Mouse (Mus musculus) intestine, embryonic 16.5 days (tissue): ENCODE data around the gene Gmip. TPM values are rescaled to one million over a fixed set of nuclear protein-coding genes. Genes with fewer than 3 reads are reported as not detected.

Source experiments
- ATAC-seq: fragments of 200-750 bp; cut with Nextera tagmentation; 2 replicates; pipeline ENCODE4 v1.8.0; 2017; ENCODE audit warnings: moderate TSS enrichment, moderate library complexity
- H3K27ac ChIP-seq: fragments of 300-500 bp; sonication (generic); 2 replicates; pipeline ENCODE4 v1.5.1; 2014; ENCODE audit warnings: mild to moderate bottlenecking, low read length
- H3K27me3 ChIP-seq: fragments of 300-500 bp; sonication (generic); replicated peaks from 2 replicates; pipeline ENCODE4 v1.6.1; 2014; ENCODE audit warnings: low read length, control low read depth, mixed read lengths; ENCODE audit not compliant: control insufficient read depth, insufficient read depth
- H3K36me3 ChIP-seq: fragments of 300-500 bp; sonication (generic); 2 replicates; pipeline ENCODE4 v1.6.1; 2014; ENCODE audit warnings: low read length, control low read depth; ENCODE audit not compliant: control insufficient read depth, insufficient read depth
- H3K4me1 ChIP-seq: fragments of 300-500 bp; sonication (generic); 2 replicates; pipeline ENCODE4 v1.6.1; 2014; ENCODE audit warnings: low read length, control low read depth, mixed read lengths; ENCODE audit not compliant: control insufficient read depth, insufficient read depth
- H3K4me2 ChIP-seq: fragments of 300-500 bp; sonication (generic); 2 replicates; pipeline ENCODE4 v1.6.1; 2014; ENCODE audit warnings: low read depth, low read length, control low read depth
- H3K4me3 ChIP-seq: fragments of 300-500 bp; sonication (generic); 2 replicates; pipeline ENCODE4 v1.5.1; 2014; ENCODE audit warnings: mild to moderate bottlenecking, low read length
- H3K9ac ChIP-seq: fragments of 300-500 bp; sonication (generic); 2 replicates; pipeline ENCODE4 v1.6.1; 2014; ENCODE audit warnings: low read depth, low read length
- H3K9me3 ChIP-seq: fragments of 300-500 bp; sonication (generic); 2 replicates; pipeline ENCODE4 v1.6.1; 2016; ENCODE audit warnings: low read length, control low read depth; ENCODE audit not compliant: control insufficient read depth
- WGBS: fragments of 180-500 bp; shearing (Covaris S2); extraction: QIAGEN DNeasy Blood & Tissue Kit; methylation state at CpG from one replicate; pipeline ENCODE4 v1.1.7; 2014; 5-methylcytosine and 5-hydroxymethylcytosine counted together
- polyA plus RNA-seq: library from polyadenylated mRNA; unstranded; fragments of >200 nt; fragmentation: Nextera tagmentation; extraction: Ambion mirVana; gene quantifications from 2 replicates; pipeline ENCODE4 v1.2.1, GENCODE M21; 2015

Gmip gene
- polyA plus RNA-seq, 1 experiment from 2014 or later = 8.2 TPM

DNA sequence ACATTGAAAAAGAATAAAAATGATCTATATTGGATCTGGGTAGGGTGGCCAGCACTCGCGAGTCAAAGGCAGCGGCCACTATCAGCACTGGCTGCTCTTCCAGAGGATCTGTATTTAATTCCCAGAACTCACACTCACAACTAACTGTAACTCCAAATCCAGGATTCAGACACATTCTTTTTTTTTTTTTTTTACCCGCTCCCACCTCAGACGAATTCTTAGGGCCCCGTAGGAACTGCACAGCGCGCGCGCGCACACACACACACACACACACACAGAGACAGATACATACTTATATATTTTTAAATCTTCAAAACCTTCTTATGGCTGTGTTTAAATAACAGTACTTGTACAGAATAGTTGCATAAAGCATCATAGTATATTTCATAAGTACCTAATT lies 18.1 kb upstream of the Gmip start:
- H3K27me3 ChIP-seq = no peaks in the 10 kb centered on the region
- peak overlapping the region; percentile 100 for H3K4me3 ChIP-seq
- 24% methylated on average over 11 of the region's 11 CpGs for WGBS
- H3K9me3 ChIP-seq = no peaks in the 10 kb centered on the region
- peak overlapping the region; percentile 61 for H3K4me2 ChIP-seq
- peak overlapping the region; percentile 90 for H3K27ac ChIP-seq
- peaks cover 19% of the 10 kb centered on the region for H3K4me1 ChIP-seq
- no peaks in the 10 kb centered on the region for H3K36me3 ChIP-seq
- H3K9ac ChIP-seq = peak overlapping the region; percentile 94
- ATAC-seq = peak; percentile 20

DNA sequence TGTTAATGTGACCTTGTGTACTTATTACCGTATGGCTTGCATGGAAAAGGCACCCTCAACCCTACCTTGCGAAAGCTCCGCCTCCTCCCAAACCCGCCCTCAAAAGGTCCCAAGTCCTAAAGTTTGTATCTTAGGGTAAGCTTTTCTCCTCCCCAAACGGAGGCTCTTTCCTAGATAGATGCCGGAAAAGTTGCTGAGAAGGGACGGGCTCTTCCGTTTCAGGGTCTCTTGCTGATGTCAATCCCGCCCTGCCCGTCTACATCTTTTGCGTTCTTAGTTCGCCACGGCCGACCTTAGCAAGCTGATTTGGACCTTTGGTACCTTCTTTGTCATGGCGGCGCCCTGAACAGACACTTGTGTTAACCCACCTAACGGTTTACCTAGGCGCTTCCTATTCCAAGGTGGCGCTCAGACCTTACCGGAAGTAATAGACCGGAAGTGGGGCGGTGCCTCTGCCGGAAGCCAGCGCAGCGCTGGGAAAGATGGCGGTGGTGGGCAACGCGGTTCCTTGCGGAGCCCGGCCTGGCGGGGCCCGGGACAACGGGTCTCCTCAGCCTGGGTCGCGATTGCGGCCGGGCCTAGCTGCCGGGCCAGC lies 17.6 kb upstream of the Gmip start, which contains the start of the genes Atp13a1 and Zfp866:
Gene Atp13a1 (plus strand): TSS at position 391 of the 595 bp plus-strand sequence.
Gene Zfp866 (minus strand): TSS at position 406 of the 595 bp plus-strand sequence.
- Histone ChIP-seq H3K27ac (peak within 1 kb of the TSS; percentile 90), H3K9me3 (no peaks in the 10 kb centered on the region), H3K4me2 (peak within 1 kb of the TSS; percentile 62), H3K36me3 (0 out of 2 replicates have a peak, but pooled peaks cover under 1% of the 10 kb centered on the region), H3K27me3 (no peaks in the 10 kb centered on the region), H3K9ac (peak within 1 kb of the TSS; percentile 94), H3K4me1 (peaks cover 19% of the 10 kb centered on the region), H3K4me3 (peak within 1 kb of the TSS; percentile 100)
- ATAC-seq = peak; percentile 97
- WGBS = under 1% methylated on average over 38 of the region's 38 CpGs

DNA sequence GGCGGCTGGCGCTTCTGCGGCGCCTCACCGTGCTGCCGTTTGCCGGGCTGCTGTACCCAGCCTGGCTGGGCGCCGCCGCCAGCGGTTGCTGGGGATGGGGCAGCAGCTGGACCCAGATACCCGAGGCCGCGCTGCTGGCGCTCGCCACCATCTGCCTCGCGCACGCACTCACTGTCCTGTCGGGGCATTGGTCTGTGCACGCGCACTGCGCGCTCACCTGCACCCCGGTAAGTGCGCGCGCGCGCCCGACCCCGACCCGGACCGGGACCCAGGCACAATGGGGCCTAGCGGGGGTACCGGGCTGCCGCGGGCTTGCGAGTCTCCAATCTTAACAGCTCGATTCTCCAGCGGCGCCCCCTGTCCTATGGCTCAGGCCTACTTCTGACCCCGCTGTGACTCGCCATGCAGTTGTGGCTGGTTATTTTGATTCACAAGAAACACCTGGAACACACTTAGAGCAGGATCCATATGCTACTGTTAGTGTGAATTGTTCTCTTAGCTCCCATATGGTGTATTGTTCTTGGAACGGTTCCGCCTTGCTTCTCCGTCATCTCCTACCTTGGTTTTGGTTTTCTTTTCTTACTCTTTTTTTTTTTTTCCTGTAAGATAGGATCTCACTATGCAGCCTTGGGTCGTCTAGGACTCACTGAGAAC lies 16.9 kb upstream of the Gmip start:
- Histone ChIP-seq H3K9me3 (no peaks in the 10 kb centered on the region), H3K4me3 (peak overlapping the region; percentile 100), H3K27ac (peak overlapping the region; percentile 90), H3K27me3 (no peaks in the 10 kb centered on the region), H3K36me3 (0 out of 2 replicates have a peak, but pooled peaks cover 7% of the 10 kb centered on the region), H3K4me2 (peak overlapping the region; percentile 62), H3K4me1 (peaks cover 19% of the 10 kb centered on the region), H3K9ac (peak overlapping the region; percentile 94)
- peak; percentile 76 for ATAC-seq
- under 1% methylated on average over 48 of the region's 48 CpGs for WGBS

DNA sequence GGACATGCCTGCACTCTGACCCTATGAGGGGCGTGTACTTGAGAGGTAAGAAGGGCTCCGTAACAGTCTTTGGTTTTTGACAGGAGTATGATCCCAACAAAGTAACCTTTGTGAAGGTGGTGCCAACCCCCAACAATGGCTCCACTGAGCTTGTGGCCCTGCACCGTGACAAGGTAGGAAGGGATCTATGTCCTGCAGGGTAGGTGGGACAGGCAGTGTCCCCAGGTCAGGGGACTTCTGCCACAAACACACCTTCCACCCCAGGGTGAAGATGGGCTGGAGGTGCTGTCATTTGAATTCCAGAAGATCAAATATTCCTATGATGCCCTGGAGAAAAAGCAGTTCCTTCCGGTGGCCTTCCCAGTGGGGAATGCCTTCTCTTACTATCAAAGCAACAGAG lies 14.8 kb upstream of the Gmip start:
- Histone ChIP-seq H3K9ac (no peak overlapping the region), H3K27me3 (no peaks in the 10 kb centered on the region), H3K36me3 (peaks cover 20% of the 10 kb centered on the region), H3K4me3 (no peak overlapping the region), H3K4me2 (no peak overlapping the region), H3K27ac (no peak overlapping the region), H3K9me3 (no peaks in the 10 kb centered on the region), H3K4me1 (peaks cover 19% of the 10 kb centered on the region)
- 92% methylated on average over 4 of the region's 4 CpGs for WGBS
- no peak for ATAC-seq

DNA sequence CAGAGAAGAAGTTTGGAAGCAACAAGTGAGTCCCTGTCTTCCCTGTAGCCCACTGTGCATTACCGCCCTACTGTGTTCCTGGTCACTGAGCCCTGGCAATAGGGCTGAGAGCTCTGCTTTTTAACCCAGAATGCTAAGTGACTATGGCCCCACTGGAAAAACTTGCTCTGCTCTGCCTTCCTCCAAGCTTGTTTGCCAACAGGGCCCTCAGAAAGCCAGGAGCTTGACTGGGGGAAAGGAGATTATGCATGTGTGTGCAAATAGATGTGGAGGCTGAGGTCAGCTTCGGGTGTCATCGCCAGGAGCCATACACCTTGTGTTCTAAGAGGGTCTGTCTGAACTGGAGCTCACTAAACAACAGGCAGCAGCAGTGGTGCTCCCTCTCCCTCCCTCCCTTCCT lies 14.4 kb upstream of the Gmip start:
- WGBS = 83% methylated on average over 3 of the region's 3 CpGs
- no peak overlapping the region for H3K4me2 ChIP-seq
- H3K4me3 ChIP-seq = no peak overlapping the region
- H3K4me1 ChIP-seq = peaks cover 19% of the 10 kb centered on the region
- ATAC-seq = no peak
- H3K36me3 ChIP-seq = peaks cover 24% of the 10 kb centered on the region
- H3K27ac ChIP-seq = no peak overlapping the region
- no peaks in the 10 kb centered on the region for H3K27me3 ChIP-seq
- H3K9ac ChIP-seq = no peak overlapping the region
- no peaks in the 10 kb centered on the region for H3K9me3 ChIP-seq

DNA sequence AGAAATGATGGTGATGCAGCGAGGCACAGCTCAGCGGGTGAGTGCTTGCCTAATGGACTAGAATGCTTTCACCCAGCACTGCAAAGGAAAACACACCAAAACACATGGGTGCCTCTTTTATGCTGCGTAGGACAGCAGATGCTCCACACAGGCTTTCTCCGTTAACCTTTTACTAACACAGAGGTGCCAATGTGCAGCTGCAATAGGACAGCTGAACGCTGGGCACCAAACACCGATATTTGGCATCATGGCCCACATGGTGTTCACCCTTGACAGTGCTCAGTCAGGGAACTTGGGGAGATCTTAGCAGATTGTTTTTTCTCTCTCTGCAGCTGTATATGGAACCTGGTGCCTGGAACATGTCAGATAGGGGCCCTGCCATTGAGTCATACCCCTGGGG lies 13.6 kb upstream of the Gmip start:
- Histone ChIP-seq H3K9ac (no peak overlapping the region), H3K4me2 (no peak overlapping the region), H3K27ac (no peak overlapping the region), H3K4me1 (peaks cover 19% of the 10 kb centered on the region), H3K36me3 (peaks cover 24% of the 10 kb centered on the region), H3K9me3 (no peaks in the 10 kb centered on the region), H3K4me3 (no peak overlapping the region), H3K27me3 (no peaks in the 10 kb centered on the region)
- no peak for ATAC-seq
- 94% methylated on average over 6 of the region's 6 CpGs for WGBS

DNA sequence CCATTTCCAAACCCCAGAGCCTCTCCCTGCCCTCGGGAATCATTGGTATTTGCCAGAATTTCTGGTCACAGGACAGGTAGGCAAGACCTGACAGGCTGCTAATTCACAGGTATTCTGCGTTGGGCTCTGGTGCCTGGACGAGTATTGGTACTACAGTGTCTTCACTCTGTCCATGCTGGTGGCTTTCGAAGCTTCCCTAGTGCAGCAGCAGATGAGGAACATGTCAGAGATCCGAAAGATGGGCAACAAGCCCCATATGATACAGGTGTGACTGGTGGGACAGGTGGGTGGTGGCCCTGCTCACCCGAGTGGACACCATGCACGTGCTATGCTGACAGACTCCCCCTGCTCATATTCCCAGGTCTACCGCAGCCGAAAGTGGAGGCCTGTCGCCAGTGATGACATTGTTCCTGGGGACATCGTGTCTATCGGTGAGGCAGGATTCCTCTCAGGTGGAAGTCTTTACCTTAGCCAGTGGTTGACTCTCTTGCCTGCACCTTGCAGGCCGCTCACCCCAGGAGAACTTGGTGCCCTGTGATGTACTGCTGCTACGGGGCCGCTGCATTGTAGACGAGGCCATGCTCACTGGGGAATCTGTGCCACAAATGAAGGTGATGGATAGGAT lies 11.6 kb upstream of the Gmip start:
- Histone ChIP-seq H3K4me3 (no peak overlapping the region), H3K4me1 (peaks cover 16% of the 10 kb centered on the region), H3K9me3 (no peaks in the 10 kb centered on the region), H3K27me3 (no peaks in the 10 kb centered on the region), H3K27ac (no peak overlapping the region), H3K9ac (no peak overlapping the region), H3K4me2 (no peak overlapping the region), H3K36me3 (peaks cover 30% of the 10 kb centered on the region)
- ATAC-seq = no peak
- WGBS = 97% methylated on average over 16 of the region's 16 CpGs

DNA sequence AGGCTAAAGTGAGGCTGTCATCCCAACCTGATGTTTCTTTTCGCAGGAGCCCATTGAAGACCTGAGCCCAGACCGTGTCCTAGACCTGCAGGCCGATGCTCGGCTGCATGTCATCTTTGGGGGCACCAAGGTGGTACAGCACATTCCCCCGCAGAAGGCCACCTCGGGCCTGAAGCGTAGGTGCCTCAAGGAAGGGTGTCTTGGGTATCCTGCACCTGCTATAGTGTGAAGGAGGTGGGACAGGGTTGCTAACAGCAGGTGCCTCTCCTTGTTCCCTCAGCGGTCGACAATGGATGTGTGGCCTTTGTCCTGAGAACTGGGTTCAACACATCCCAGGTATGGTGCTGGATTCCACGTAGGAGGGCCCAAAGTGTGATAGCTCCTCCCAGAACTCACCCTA lies 10.8 kb upstream of the Gmip start:
- Histone ChIP-seq H3K9me3 (no peaks in the 10 kb centered on the region), H3K27ac (no peak overlapping the region), H3K4me1 (peaks cover 9% of the 10 kb centered on the region), H3K9ac (no peak overlapping the region), H3K36me3 (peaks cover 39% of the 10 kb centered on the region), H3K27me3 (no peaks in the 10 kb centered on the region), H3K4me2 (no peak overlapping the region), H3K4me3 (no peak overlapping the region)
- ATAC-seq = no peak
- WGBS = 91% methylated on average over 10 of the region's 10 CpGs

DNA sequence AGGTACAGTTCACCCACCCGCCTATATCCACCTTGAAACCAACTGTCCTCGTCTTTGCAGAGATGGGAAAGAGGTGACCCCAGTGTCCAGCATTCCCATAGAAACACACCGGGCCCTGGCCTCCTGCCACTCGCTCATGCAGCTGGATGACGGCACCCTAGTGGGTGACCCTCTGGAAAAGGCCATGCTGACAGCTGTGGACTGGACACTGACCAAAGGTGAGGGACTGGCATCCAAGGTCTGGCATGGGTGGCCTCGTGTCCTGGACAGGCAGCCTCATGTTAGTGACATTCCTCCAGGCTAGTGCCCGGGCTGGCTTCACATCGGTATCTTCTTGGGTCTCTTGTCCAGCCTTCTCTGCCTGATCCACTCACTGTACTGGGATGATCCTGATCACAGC lies 9.2 kb upstream of the Gmip start:
- H3K9ac ChIP-seq = no peak overlapping the region
- no peaks in the 10 kb centered on the region for H3K4me1 ChIP-seq
- 94% methylated on average over 8 of the region's 8 CpGs for WGBS
- H3K4me3 ChIP-seq = no peak overlapping the region
- no peaks in the 10 kb centered on the region for H3K27me3 ChIP-seq
- no peak overlapping the region for H3K4me2 ChIP-seq
- H3K9me3 ChIP-seq = no peaks in the 10 kb centered on the region
- ATAC-seq = no peak
- no peak overlapping the region for H3K27ac ChIP-seq
- H3K36me3 ChIP-seq = peaks cover 46% of the 10 kb centered on the region
